Mouse (Mus musculus) layer of hippocampus, adult 8-10 months (tissue): ENCODE data around the gene Ptgr1. TPM values are rescaled to one million over a fixed set of nuclear protein-coding genes. Genes with fewer than 3 reads are reported as not detected.

Experiments
- DNase-seq, 2 experiments: peaks; one replicate each; pipeline ENCODE4 v3.0.0; 2022; ENCODE audit warnings: low spot score in 2 of 2
- total RNA-seq, 4 experiments: library from RNA; stranded (reverse); gene quantifications; 2 replicates each; pipeline ENCODE4 v1.2.4; 2022

The Ptgr1 gene
- total RNA-seq, 4 experiments from 2014 or later: 1.6 to 3.4 (median 3.1) TPM

GRCm38 (mm10) chr4:58927661-58928060 lies 59.3 kb downstream of the Ptgr1 start:
- no peak for DNase-seq

GRCm38 (mm10) chr4:58926120-58926519 lies 60.8 kb downstream of the Ptgr1 start:
- no peak for DNase-seq

- DNase-seq: no peak
These were observed 61.3 kb downstream of the Ptgr1 start for GRCm38 (mm10) chr4:58925664-58926063.

- no peak for DNase-seq
These were observed 63.0 kb downstream of the Ptgr1 start for GRCm38 (mm10) chr4:58923933-58924332.

Other genes starting within 250 kb of the Ptgr1 start
- gene Olfr267, start 199.4 kb downstream of the Ptgr1 start, total RNA-seq: under 1 TPM in 2 of 4 experiments, not detected in 2; 0.11 to 0.22 TPM
- 100 to 1,000 TPM; 118 to 183 (median 129) TPM for gene Ecpas, start 74.4 kb downstream of the Ptgr1 start, total RNA-seq
- gene Zkscan16, start 43.5 kb downstream of the Ptgr1 start, total RNA-seq: 10 to 100 TPM; 56.0 to 63.3 (median 58.3) TPM
- 1 to 10 TPM; 5.5 to 8.9 (median 6.1) TPM for gene Dnajc25, start 7.9 kb upstream of the Ptgr1 start, total RNA-seq
- gene Gm20503, start 16.1 kb upstream of the Ptgr1 start, total RNA-seq: 1 to 10 TPM in 3 of 4 experiments, not detected in 1; 1.3 to 2.6 (median 1.5) TPM
- 10 to 100 TPM; 85.8 to 90.6 (median 88.2) TPM for gene Gng10, start 48.0 kb upstream of the Ptgr1 start, total RNA-seq
- gene AI481877, start 151.9 kb upstream of the Ptgr1 start, total RNA-seq: not detected
- gene Ugcg, start 202.1 kb upstream of the Ptgr1 start, total RNA-seq: 10 to 100 TPM; 62.9 to 68.4 (median 66.4) TPM